Mouse (Mus musculus): Measurements from ENCODE around the gene Nbr1.

DNA sequence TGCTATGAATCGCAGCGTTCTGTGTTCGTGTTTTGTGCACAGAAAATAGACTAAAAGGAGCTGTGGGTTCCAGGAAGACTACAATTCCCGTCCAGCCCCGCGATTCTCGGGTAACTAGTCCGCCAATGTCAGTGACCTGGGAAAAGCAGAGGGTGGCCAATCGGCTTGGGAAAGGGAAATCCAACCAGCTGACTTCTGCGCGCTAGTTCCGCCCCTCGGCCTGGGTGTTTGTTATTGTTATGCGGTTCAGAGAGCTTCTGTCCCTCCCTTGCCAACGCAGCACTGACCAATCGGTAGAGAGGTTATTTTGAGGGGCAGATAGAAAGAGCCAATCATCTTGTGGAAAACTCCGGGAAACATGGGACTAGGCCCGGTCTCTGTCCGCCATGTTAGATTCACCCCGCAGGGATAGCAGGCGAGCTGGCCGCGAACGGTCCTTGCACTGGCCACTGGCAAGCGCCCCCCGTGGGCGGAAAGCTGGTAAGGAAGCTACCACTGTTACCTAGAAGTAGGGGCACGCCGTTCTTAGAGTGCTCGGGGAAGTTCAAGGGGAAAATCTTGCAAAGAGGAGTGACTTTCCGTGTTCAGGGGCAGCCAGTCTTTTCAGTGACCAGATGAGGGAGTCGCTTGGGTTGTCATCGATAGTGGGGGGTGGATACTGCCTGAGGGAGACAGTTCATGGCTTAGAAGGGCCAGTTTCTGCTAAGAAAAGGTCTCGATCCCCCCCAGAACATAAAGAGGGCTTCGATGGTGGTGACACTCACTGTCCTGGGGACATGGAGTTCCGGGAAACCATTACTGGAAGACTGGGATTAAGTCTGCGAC lies 739 bp downstream of the Nbr1 start:
- TF ChIP-seq CTCF (IDR thresholded peaks at IDR 0.05; ENCODE audit: extremely low read depth, insufficient read depth, low read length): no peak
- TF ChIP-seq POLR2A (IDR thresholded peaks at IDR 0.05; ENCODE audit: extremely low read depth, insufficient read depth, low read length): peak; percentile 94

Measured in cortical plate, adult 2 months (tissue).